Mouse (Mus musculus): ENCODE data around the gene Trex1.

DNA sequence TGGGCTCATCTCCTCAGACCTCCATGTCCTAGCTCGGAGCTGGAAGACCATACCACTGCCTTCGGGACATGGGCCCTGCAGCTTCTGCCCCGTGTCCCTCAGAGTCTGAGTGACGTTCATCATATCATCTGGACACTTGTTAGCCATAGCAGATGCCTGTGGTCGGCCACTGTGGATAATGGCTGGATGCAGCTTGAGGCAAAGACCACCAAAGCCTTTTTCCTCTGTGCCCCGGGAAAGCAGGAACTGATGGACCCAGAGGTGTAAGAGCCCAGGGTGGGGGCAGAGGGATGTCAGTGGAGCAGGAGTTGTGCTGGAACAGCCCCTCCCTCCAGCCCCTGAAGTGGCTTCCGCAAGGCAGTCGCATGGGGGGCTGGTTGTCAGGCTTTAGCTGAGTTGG, 27.8 kb downstream of the Trex1 start:
- TF ChIP-seq CTCF (IDR thresholded peaks at IDR 0.05): no peak
- no peak for TF ChIP-seq EP300 (IDR thresholded peaks at IDR 0.05)
